Mouse (Mus musculus): ENCODE measurements around the gene Plekhb1.

GRCm38 (mm10) chr7:100616121-100616857, 45.9 kb downstream of the Plekhb1 start:
- no peak for TF ChIP-seq EP300 (IDR thresholded peaks at IDR 0.05; ENCODE audit: low read depth)
- no peak for TF ChIP-seq CTCF (IDR thresholded peaks at IDR 0.05; ENCODE audit: low read depth)

Measured in heart, postnatal 0 days (tissue).